Mouse (Mus musculus) CH12.LX (cell line): ENCODE data around the gene Pex1.

Experiments used
- CHD2 ChIP-seq: IDR thresholded peaks from 2 replicates; pipeline ENCODE4 v1.6.1; 2011; ENCODE audit warnings: low read length, improper control_type of control experiment
- CTCF ChIP-seq, 2 experiments: IDR thresholded peaks in 1 of 2; conservative IDR thresholded peaks in 1 of 2; 2 replicates each; pipeline ENCODE4 v1.5.1; 2011 to 2012; ENCODE audit warnings: low read depth in 2 of 2, low read length in 2 of 2, improper control_type of control experiment in 1 of 2, inconsistent platforms in 1 of 2, mild to moderate bottlenecking in 1 of 2, moderate library complexity in 1 of 2
- E2F4 ChIP-seq: IDR thresholded peaks from 2 replicates; pipeline ENCODE4 v1.6.1; 2011; ENCODE audit warnings: low read depth, low read length, improper control_type of control experiment; ENCODE audit not compliant: insufficient replicate concordance
- ELF1 ChIP-seq: IDR thresholded peaks from 2 replicates; pipeline ENCODE4 v1.6.1; 2014; ENCODE audit warnings: low read depth, mild to moderate bottlenecking, inconsistent platforms, low read length, improper control_type of control experiment
- EP300 ChIP-seq: IDR thresholded peaks from 2 replicates; pipeline ENCODE4 v1.6.1; 2011; ENCODE audit warnings: low read length, improper control_type of control experiment
- ETS1 ChIP-seq: conservative IDR thresholded peaks from 2 replicates; pipeline ENCODE4 v1.6.1; 2012; ENCODE audit warnings: low read depth, mild to moderate bottlenecking, inconsistent platforms, low read length, improper control_type of control experiment, moderate library complexity
- MAFK ChIP-seq: IDR thresholded peaks from 2 replicates; pipeline ENCODE4 v1.6.1; 2011; ENCODE audit warnings: low read length, improper control_type of control experiment; ENCODE audit not compliant: insufficient replicate concordance
- MXI1 ChIP-seq: IDR thresholded peaks from 2 replicates; pipeline ENCODE4 v1.6.1; 2011; ENCODE audit warnings: mild to moderate bottlenecking, low read depth, low read length, improper control_type of control experiment
- POLR2A ChIP-seq: IDR thresholded peaks from 2 replicates; pipeline ENCODE4 v1.6.1; 2011; ENCODE audit warnings: low read depth, mild to moderate bottlenecking, improper control_type of control experiment, low read length
- SMC3 ChIP-seq: IDR thresholded peaks from 2 replicates; pipeline ENCODE4 v1.6.1; 2011; ENCODE audit warnings: low read depth, low read length, improper control_type of control experiment
- UBTF ChIP-seq: IDR thresholded peaks from 2 replicates; pipeline ENCODE4 v1.6.1; 2012; ENCODE audit warnings: low read depth, mild to moderate bottlenecking, inconsistent platforms, low read length, improper control_type of control experiment, moderate library complexity
- ZC3H11A ChIP-seq: IDR thresholded peaks from 2 replicates; pipeline ENCODE4 v1.6.1; 2012; ENCODE audit warnings: low read depth, mild to moderate bottlenecking, inconsistent platforms, low read length, improper control_type of control experiment

DNA sequence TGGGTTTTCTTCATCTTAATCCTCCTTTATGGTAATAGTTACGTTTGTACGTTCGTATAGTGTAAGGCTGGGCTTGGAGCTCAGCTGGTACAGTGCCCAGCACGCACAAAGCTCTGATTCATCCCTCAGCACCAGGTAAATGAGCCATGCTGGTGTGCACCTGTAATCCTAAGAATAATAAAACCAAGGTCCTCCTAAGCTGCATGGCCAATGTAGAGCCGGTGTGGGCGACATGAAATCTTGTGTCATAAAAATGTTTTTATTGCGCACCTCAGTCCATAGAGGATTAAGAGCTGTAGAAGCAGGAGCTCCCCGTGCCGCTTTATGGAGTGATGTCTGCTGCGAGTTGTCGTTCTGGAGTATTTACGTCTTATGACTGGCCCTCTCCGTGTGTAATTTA is 37.4 kb downstream of the Pex1 start:
- no peak for TF ChIP-seq CTCF (conservative IDR thresholded peaks at IDR 0.05 in 1 of 2, IDR thresholded peaks at IDR 0.05 in 1 of 2; ENCODE audit: low read depth in 2 of 2, low read length in 2 of 2)
- no peak for TF ChIP-seq EP300
- no peak for TF ChIP-seq POLR2A
- no peak for TF ChIP-seq CHD2
- TF ChIP-seq ETS1, result no peak
- TF ChIP-seq SMC3, result no peak
- TF ChIP-seq ELF1, result no peak
- TF ChIP-seq UBTF, result no peak
- TF ChIP-seq ZC3H11A, result no peak
- TF ChIP-seq E2F4, result no peak
- no peak for TF ChIP-seq MAFK
- no peak for TF ChIP-seq MXI1
